Mouse (Mus musculus): ENCODE measurements around the gene Dnah5. TPM values are rescaled to one million over a fixed set of nuclear protein-coding genes. Genes with fewer than 3 reads are reported as not detected.

Gene Dnah5
- polyA plus RNA-seq, 1 experiment, result not detected

GRCm38 (mm10) chr15:28371506-28371905 is 168.0 kb downstream of the Dnah5 start:
- no peak for TF ChIP-seq GATA1 (IDR thresholded peaks at IDR 0.05; ENCODE audit: low read length)

GRCm38 (mm10) chr15:28374394-28374793 is 170.8 kb downstream of the Dnah5 start:
- no peak for TF ChIP-seq GATA1 (IDR thresholded peaks at IDR 0.05; ENCODE audit: low read length)

- no peak for TF ChIP-seq GATA1 (IDR thresholded peaks at IDR 0.05; ENCODE audit: low read length)
These were observed 177.4 kb downstream of the Dnah5 start for GRCm38 (mm10) chr15:28380909-28381308.

GRCm38 (mm10) chr15:28395481-28395880 is 191.9 kb downstream of the Dnah5 start:
- TF ChIP-seq GATA1 (IDR thresholded peaks at IDR 0.05; ENCODE audit: low read length), result no peak

GRCm38 (mm10) chr15:28398472-28398871 is 194.9 kb downstream of the Dnah5 start:
- TF ChIP-seq GATA1 (IDR thresholded peaks at IDR 0.05; ENCODE audit: low read length), result no peak

- TF ChIP-seq GATA1 (IDR thresholded peaks at IDR 0.05; ENCODE audit: low read length), result no peak
These were observed 195.7 kb downstream of the Dnah5 start for GRCm38 (mm10) chr15:28399258-28399657.

GRCm38 (mm10) chr15:28404630-28405029 is 201.1 kb downstream of the Dnah5 start:
- no peak for TF ChIP-seq GATA1 (IDR thresholded peaks at IDR 0.05; ENCODE audit: low read length)

- TF ChIP-seq GATA1 (IDR thresholded peaks at IDR 0.05; ENCODE audit: low read length), result no peak
These were observed 201.6 kb downstream of the Dnah5 start for GRCm38 (mm10) chr15:28405136-28405535.

GRCm38 (mm10) chr15:28439702-28440101 is 236.2 kb downstream of the Dnah5 start:
- no peak for TF ChIP-seq GATA1 (IDR thresholded peaks at IDR 0.05; ENCODE audit: low read length)

GRCm38 (mm10) chr15:28444494-28444893 is 240.9 kb downstream of the Dnah5 start:
- no peak for TF ChIP-seq GATA1 (IDR thresholded peaks at IDR 0.05; ENCODE audit: low read length)

- no peak for TF ChIP-seq GATA1 (IDR thresholded peaks at IDR 0.05; ENCODE audit: low read length)
These were observed 263.2 kb downstream of the Dnah5 start for GRCm38 (mm10) chr15:28466591-28467247.

- no peak for TF ChIP-seq GATA1 (IDR thresholded peaks at IDR 0.05; ENCODE audit: low read length)
These were observed 270.3 kb downstream of the Dnah5 start for GRCm38 (mm10) chr15:28473749-28474390.

GRCm38 (mm10) chr15:28502820-28503219 is 299.3 kb downstream of the Dnah5 start:
- TF ChIP-seq GATA1 (IDR thresholded peaks at IDR 0.05; ENCODE audit: low read length), result no peak

- TF ChIP-seq GATA1 (IDR thresholded peaks at IDR 0.05; ENCODE audit: low read length), result no peak
These were observed 311.6 kb downstream of the Dnah5 start for GRCm38 (mm10) chr15:28515176-28515575.

Other genes starting within 250 kb of the Dnah5 start
- gene Trio, start 177.9 kb upstream of the Dnah5 start, polyA plus RNA-seq (2012), result not detected in 2 replicates

Data from G1E-ER4 (cell line).